Mouse (Mus musculus): ENCODE measurements around the gene Nbas. TPM values are rescaled to one million over a fixed set of nuclear protein-coding genes. Genes with fewer than 3 reads are reported as not detected.

The Nbas gene
- polyA plus RNA-seq, 1 experiment from 2014 or later: 11.4 TPM

GRCm38 (mm10) chr12:13444653-13445431 is 175.9 kb downstream of the Nbas start:
- no peak for ATAC-seq (replicated peaks; ENCODE audit: insufficient number of reproducible peaks, low FRiP score, low TSS enrichment)
- 65% methylated on average over 4 of the region's 4 CpGs for WGBS (ENCODE audit: insufficient replicate concordance)
- no peaks in the 10 kb centered on the region for H3K36me3 ChIP-seq (ENCODE audit: control insufficient read depth, insufficient read depth, low read length)

GRCm38 (mm10) chr12:13445486-13446065 is 176.6 kb downstream of the Nbas start:
- ATAC-seq (replicated peaks; ENCODE audit: insufficient number of reproducible peaks, low FRiP score, low TSS enrichment): no peak
- no peak overlapping the region for H3K4me2 ChIP-seq
- H3K27me3 ChIP-seq (ENCODE audit: control insufficient read depth, insufficient read depth, low read length): no peaks in the 10 kb centered on the region
- no peak overlapping the region for H3K4me3 ChIP-seq (ENCODE audit: low read depth, low read length)
- no peak overlapping the region for H3K27ac ChIP-seq (ENCODE audit: low read depth, low read length)
- WGBS (ENCODE audit: insufficient replicate concordance): 75% methylated on average over 2 of the region's 2 CpGs
- H3K36me3 ChIP-seq (ENCODE audit: control insufficient read depth, insufficient read depth, low read length): no peaks in the 10 kb centered on the region
- H3K9ac ChIP-seq (ENCODE audit: low read depth, low read length): no peak overlapping the region
- H3K4me1 ChIP-seq (ENCODE audit: control insufficient read depth, insufficient read depth, low read length): no peaks in the 10 kb centered on the region
- no peaks in the 10 kb centered on the region for H3K9me3 ChIP-seq (replicated peaks; ENCODE audit: control insufficient read depth, low read length)

More at GRCm38 (mm10) chr12:13444653-13445431, 175.9 kb downstream of the Nbas start:
- no peak overlapping the region for H3K27ac ChIP-seq (ENCODE audit: low read depth, low read length)
- no peaks in the 10 kb centered on the region for H3K27me3 ChIP-seq (ENCODE audit: control insufficient read depth, insufficient read depth, low read length)
- no peaks in the 10 kb centered on the region for H3K9me3 ChIP-seq (replicated peaks; ENCODE audit: control insufficient read depth, low read length)
- H3K4me3 ChIP-seq (ENCODE audit: low read depth, low read length): no peak overlapping the region
- no peak overlapping the region for H3K9ac ChIP-seq (ENCODE audit: low read depth, low read length)
- H3K4me2 ChIP-seq: no peak overlapping the region
- no peaks in the 10 kb centered on the region for H3K4me1 ChIP-seq (ENCODE audit: control insufficient read depth, insufficient read depth, low read length)

- H3K4me3 ChIP-seq (ENCODE audit: low read depth, low read length): no peak overlapping the region
- H3K4me2 ChIP-seq: no peak overlapping the region
- no peaks in the 10 kb centered on the region for H3K36me3 ChIP-seq (ENCODE audit: control insufficient read depth, insufficient read depth, low read length)
- WGBS (ENCODE audit: insufficient replicate concordance): 85% methylated on average over 2 of the region's 2 CpGs
- H3K9ac ChIP-seq (ENCODE audit: low read depth, low read length): no peak overlapping the region
- no peaks in the 10 kb centered on the region for H3K9me3 ChIP-seq (replicated peaks; ENCODE audit: control insufficient read depth, low read length)
- H3K27ac ChIP-seq (ENCODE audit: low read depth, low read length): no peak overlapping the region
- H3K4me1 ChIP-seq (ENCODE audit: control insufficient read depth, insufficient read depth, low read length): no peaks in the 10 kb centered on the region
- H3K27me3 ChIP-seq (ENCODE audit: control insufficient read depth, insufficient read depth, low read length): no peaks in the 10 kb centered on the region
- ATAC-seq (replicated peaks; ENCODE audit: insufficient number of reproducible peaks, low FRiP score, low TSS enrichment): no peak
These were observed 180.0 kb downstream of the Nbas start for GRCm38 (mm10) chr12:13448916-13449315.

- Histone ChIP-seq H3K9me3 (replicated peaks; ENCODE audit: control insufficient read depth, low read length) (no peaks in the 10 kb centered on the region), H3K4me2 (no peak overlapping the region), H3K36me3 (ENCODE audit: control insufficient read depth, insufficient read depth, low read length) (no peaks in the 10 kb centered on the region), H3K27me3 (ENCODE audit: control insufficient read depth, insufficient read depth, low read length) (no peaks in the 10 kb centered on the region), H3K4me3 (ENCODE audit: low read depth, low read length) (no peak overlapping the region), H3K9ac (ENCODE audit: low read depth, low read length) (no peak overlapping the region), H3K4me1 (ENCODE audit: control insufficient read depth, insufficient read depth, low read length) (no peaks in the 10 kb centered on the region), H3K27ac (ENCODE audit: low read depth, low read length) (no peak overlapping the region)
- no peak for ATAC-seq (replicated peaks; ENCODE audit: insufficient number of reproducible peaks, low FRiP score, low TSS enrichment)
- WGBS (ENCODE audit: insufficient replicate concordance): 76% methylated on average over 2 of the region's 2 CpGs
These were observed 183.1 kb downstream of the Nbas start for GRCm38 (mm10) chr12:13452050-13452449.

GRCm38 (mm10) chr12:13460223-13460853 is 191.4 kb downstream of the Nbas start:
- Histone ChIP-seq H3K9ac (ENCODE audit: low read depth, low read length) (no peak overlapping the region), H3K4me1 (ENCODE audit: control insufficient read depth, insufficient read depth, low read length) (0 out of 2 replicates have a peak, but pooled peaks cover 2% of the 10 kb centered on the region), H3K27ac (ENCODE audit: low read depth, low read length) (no peak overlapping the region), H3K36me3 (ENCODE audit: control insufficient read depth, insufficient read depth, low read length) (no peaks in the 10 kb centered on the region), H3K4me2 (no peak overlapping the region), H3K4me3 (ENCODE audit: low read depth, low read length) (no peak overlapping the region), H3K27me3 (ENCODE audit: control insufficient read depth, insufficient read depth, low read length) (no peaks in the 10 kb centered on the region), H3K9me3 (replicated peaks; ENCODE audit: control insufficient read depth, low read length) (no peaks in the 10 kb centered on the region)
- no peak for ATAC-seq (replicated peaks; ENCODE audit: insufficient number of reproducible peaks, low FRiP score, low TSS enrichment)
- 89% methylated on average over 6 of the region's 6 CpGs for WGBS (ENCODE audit: insufficient replicate concordance)

- WGBS (ENCODE audit: insufficient replicate concordance): 68% methylated on average over 9 of the region's 9 CpGs
- no peak overlapping the region for H3K9ac ChIP-seq (ENCODE audit: low read depth, low read length)
- H3K4me2 ChIP-seq: no peak overlapping the region
- 0 out of 2 replicates have a peak, but pooled peaks cover 2% of the 10 kb centered on the region for H3K4me1 ChIP-seq (ENCODE audit: control insufficient read depth, insufficient read depth, low read length)
- no peak overlapping the region for H3K27ac ChIP-seq (ENCODE audit: low read depth, low read length)
- H3K9me3 ChIP-seq (replicated peaks; ENCODE audit: control insufficient read depth, low read length): no peaks in the 10 kb centered on the region
- no peaks in the 10 kb centered on the region for H3K27me3 ChIP-seq (ENCODE audit: control insufficient read depth, insufficient read depth, low read length)
- no peak for ATAC-seq (replicated peaks; ENCODE audit: insufficient number of reproducible peaks, low FRiP score, low TSS enrichment)
- no peak overlapping the region for H3K4me3 ChIP-seq (ENCODE audit: low read depth, low read length)
- H3K36me3 ChIP-seq (ENCODE audit: control insufficient read depth, insufficient read depth, low read length): no peaks in the 10 kb centered on the region
These were observed 192.7 kb downstream of the Nbas start for GRCm38 (mm10) chr12:13461558-13462153.

- H3K4me3 ChIP-seq (ENCODE audit: low read depth, low read length): no peak overlapping the region
- H3K36me3 ChIP-seq (ENCODE audit: control insufficient read depth, insufficient read depth, low read length): no peaks in the 10 kb centered on the region
- H3K9ac ChIP-seq (ENCODE audit: low read depth, low read length): no peak overlapping the region
- WGBS (ENCODE audit: insufficient replicate concordance): 91% methylated on average over 6 of the region's 6 CpGs
- no peak overlapping the region for H3K4me2 ChIP-seq
- H3K27me3 ChIP-seq (ENCODE audit: control insufficient read depth, insufficient read depth, low read length): no peaks in the 10 kb centered on the region
- no peaks in the 10 kb centered on the region for H3K9me3 ChIP-seq (replicated peaks; ENCODE audit: control insufficient read depth, low read length)
- ATAC-seq (replicated peaks; ENCODE audit: insufficient number of reproducible peaks, low FRiP score, low TSS enrichment): no peak
- 0 out of 2 replicates have a peak, but pooled peaks cover 2% of the 10 kb centered on the region for H3K4me1 ChIP-seq (ENCODE audit: control insufficient read depth, insufficient read depth, low read length)
- H3K27ac ChIP-seq (ENCODE audit: low read depth, low read length): no peak overlapping the region
These were observed 193.5 kb downstream of the Nbas start for GRCm38 (mm10) chr12:13462397-13462796.

- 0 out of 2 replicates have a peak, but pooled peaks cover 2% of the 10 kb centered on the region for H3K4me1 ChIP-seq (ENCODE audit: control insufficient read depth, insufficient read depth, low read length)
- ATAC-seq (replicated peaks; ENCODE audit: insufficient number of reproducible peaks, low FRiP score, low TSS enrichment): no peak
- no peak overlapping the region for H3K27ac ChIP-seq (ENCODE audit: low read depth, low read length)
- H3K9ac ChIP-seq (ENCODE audit: low read depth, low read length): no peak overlapping the region
- H3K4me3 ChIP-seq (ENCODE audit: low read depth, low read length): no peak overlapping the region
- H3K36me3 ChIP-seq (ENCODE audit: control insufficient read depth, insufficient read depth, low read length): no peaks in the 10 kb centered on the region
- no peaks in the 10 kb centered on the region for H3K27me3 ChIP-seq (ENCODE audit: control insufficient read depth, insufficient read depth, low read length)
- H3K9me3 ChIP-seq (replicated peaks; ENCODE audit: control insufficient read depth, low read length): no peaks in the 10 kb centered on the region
- WGBS (ENCODE audit: insufficient replicate concordance): 78% methylated on average over 2 of the region's 2 CpGs
- H3K4me2 ChIP-seq: no peak overlapping the region
These were observed 196.6 kb downstream of the Nbas start for GRCm38 (mm10) chr12:13465554-13465953.
